Mouse (Mus musculus) heart, postnatal 0 days (tissue): Measurements from ENCODE around the gene Hibadh.

Experiments used
- CTCF ChIP-seq: IDR thresholded peaks from 2 replicates; pipeline ENCODE4 v1.5.1; 2016; ENCODE audit warnings: antibody characterized with exemption, control low read depth, low read depth
- EP300 ChIP-seq: IDR thresholded peaks from 2 replicates; pipeline ENCODE4 v1.6.1; 2016; ENCODE audit warnings: antibody characterized with exemption, low read depth

DNA sequence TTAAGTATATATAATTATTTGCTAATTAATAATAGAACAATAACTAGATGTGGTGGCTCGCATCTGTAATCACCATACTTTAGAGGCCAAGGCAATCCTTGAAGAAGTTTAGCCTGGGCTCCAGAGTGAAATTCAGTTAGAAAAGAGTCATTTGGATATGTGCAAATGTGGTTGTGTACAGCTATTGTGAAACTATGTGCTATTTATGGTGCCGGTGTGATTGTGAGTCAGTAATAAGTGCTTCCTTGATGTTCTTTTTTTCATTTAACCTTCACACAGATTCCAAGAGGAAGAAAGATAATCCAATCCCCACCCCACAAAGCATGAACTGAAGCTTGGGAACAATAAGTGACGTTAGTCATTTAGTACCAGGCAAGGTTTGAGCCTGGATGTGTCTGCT, 42.4 kb upstream of the Hibadh start:
- TF ChIP-seq CTCF (no peak), EP300 (no peak)
